Mouse (Mus musculus) inflammation-experienced regulatory T-cells (primary cell): Measurements from ENCODE around the gene Gm8020. TPM values are rescaled to one million over a fixed set of nuclear protein-coding genes. Genes with fewer than 3 reads are reported as not detected.

Experiments used
- polyA plus RNA-seq, 2 experiments: library from polyadenylated mRNA; unstranded; fragments of 100-300 nt; shearing (Covaris generic); gene quantifications; one replicate each; pipeline ENCODE4 v1.2.1; 2017

Gene Gm8020
- not detected for polyA plus RNA-seq

GRCm38 (mm10) chr14:42502249-42502648 lies at the start of gene Gm8020:
Gene Gm8020 (minus strand): TSS chr14:42502349.

GRCm38 (mm10) chr14:42524182-42524581 lies 22.0 kb upstream of the Gm8020 start, which contains the start of gene Gm8024:
Gene Gm8024 (minus strand): TSS chr14:42524282.

GRCm38 (mm10) chr14:42463581-42463980 lies 38.6 kb downstream of the Gm8020 start, which contains the start of gene Gm8011:
Gene Gm8011 (plus strand): TSS chr14:42463881.

Other genes starting within 250 kb of the Gm8020 start
- not detected for gene Gm17026, start 242.3 kb downstream of the Gm8020 start, polyA plus RNA-seq
- 1 to 10 TPM in 1 of 2 experiments, not detected in 1; 1.3 TPM for gene Gm9611, start 205.0 kb downstream of the Gm8020 start, polyA plus RNA-seq
- not detected for gene Gm7995, start 192.1 kb downstream of the Gm8020 start, polyA plus RNA-seq
- 1 to 10 TPM in 1 of 2 experiments, not detected in 1; 1.3 TPM for gene Gm8005, start 62.7 kb downstream of the Gm8020 start, polyA plus RNA-seq
- gene Gm8011, start 38.5 kb downstream of the Gm8020 start, polyA plus RNA-seq: under 1 TPM; 0.17 to 0.45 TPM
- gene Gm8024, start 21.9 kb upstream of the Gm8020 start, polyA plus RNA-seq: under 1 TPM in 1 of 2 experiments, not detected in 1; 0.21 TPM
- under 1 TPM; 0.11 to 0.39 TPM for gene Gm17124, start 97.5 kb upstream of the Gm8020 start, polyA plus RNA-seq
- not detected for gene Gm3633, start 139.6 kb upstream of the Gm8020 start, polyA plus RNA-seq
- not detected for gene Gm10378, start 153.6 kb upstream of the Gm8020 start, polyA plus RNA-seq